Mouse (Mus musculus) kidney, embryonic 16.5 days (tissue): ENCODE data around the gene Arhgap31. TPM values are rescaled to one million over a fixed set of nuclear protein-coding genes. Genes with fewer than 3 reads are reported as not detected.

ENCODE experiments used
- ATAC-seq: fragments of 200-750 bp; cut with Nextera tagmentation; 2 replicates; pipeline ENCODE4 v1.8.0; 2017; ENCODE audit warnings: moderate TSS enrichment; ENCODE audit not compliant: low FRiP score, low TSS enrichment
- H3K27ac ChIP-seq: fragments of 300-500 bp; sonication (generic); 2 replicates; pipeline ENCODE4 v1.5.1; 2014; ENCODE audit warnings: low read length
- H3K27me3 ChIP-seq: fragments of 300-500 bp; sonication (generic); 2 replicates; pipeline ENCODE4 v1.6.1; 2014; ENCODE audit warnings: low read length, control low read depth, mixed read lengths; ENCODE audit not compliant: insufficient read depth
- H3K36me3 ChIP-seq: fragments of 300-500 bp; sonication (generic); 2 replicates; pipeline ENCODE4 v1.6.1; 2014; ENCODE audit warnings: low read length, control low read depth, mixed read lengths; ENCODE audit not compliant: insufficient read depth
- H3K4me1 ChIP-seq: fragments of 300-500 bp; sonication (generic); 2 replicates; pipeline ENCODE4 v1.6.1; 2014; ENCODE audit warnings: low read length, control low read depth, mixed read lengths; ENCODE audit not compliant: insufficient read depth
- H3K4me2 ChIP-seq: fragments of 300-500 bp; sonication (generic); replicated peaks from 2 replicates; pipeline ENCODE4 v1.6.1; 2014; ENCODE audit warnings: low read depth, low read length
- H3K4me3 ChIP-seq: fragments of 300-500 bp; sonication (generic); 2 replicates; pipeline ENCODE4 v1.5.1; 2014; ENCODE audit warnings: mild to moderate bottlenecking, low read length
- H3K9ac ChIP-seq: fragments of 300-500 bp; sonication (generic); replicated peaks from 2 replicates; pipeline ENCODE4 v1.6.1; 2014; ENCODE audit warnings: low read length
- H3K9me3 ChIP-seq: fragments of 300-500 bp; sonication (generic); 2 replicates; pipeline ENCODE4 v1.6.1; 2016; ENCODE audit warnings: low read length, control low read depth
- WGBS: fragments of 180-500 bp; shearing (Covaris S2); extraction: QIAGEN DNeasy Blood & Tissue Kit; methylation state at CpG from one replicate; pipeline ENCODE4 v1.1.7; 2014; 5-methylcytosine and 5-hydroxymethylcytosine counted together
- polyA plus RNA-seq: library from polyadenylated mRNA; unstranded; fragments of >200 nt; fragmentation: Nextera tagmentation; extraction: Ambion mirVana; gene quantifications from 2 replicates; pipeline ENCODE4 v1.2.1, GENCODE M21; 2015

Arhgap31 gene
- polyA plus RNA-seq, 1 experiment from 2014 or later, result 10.8 TPM

DNA sequence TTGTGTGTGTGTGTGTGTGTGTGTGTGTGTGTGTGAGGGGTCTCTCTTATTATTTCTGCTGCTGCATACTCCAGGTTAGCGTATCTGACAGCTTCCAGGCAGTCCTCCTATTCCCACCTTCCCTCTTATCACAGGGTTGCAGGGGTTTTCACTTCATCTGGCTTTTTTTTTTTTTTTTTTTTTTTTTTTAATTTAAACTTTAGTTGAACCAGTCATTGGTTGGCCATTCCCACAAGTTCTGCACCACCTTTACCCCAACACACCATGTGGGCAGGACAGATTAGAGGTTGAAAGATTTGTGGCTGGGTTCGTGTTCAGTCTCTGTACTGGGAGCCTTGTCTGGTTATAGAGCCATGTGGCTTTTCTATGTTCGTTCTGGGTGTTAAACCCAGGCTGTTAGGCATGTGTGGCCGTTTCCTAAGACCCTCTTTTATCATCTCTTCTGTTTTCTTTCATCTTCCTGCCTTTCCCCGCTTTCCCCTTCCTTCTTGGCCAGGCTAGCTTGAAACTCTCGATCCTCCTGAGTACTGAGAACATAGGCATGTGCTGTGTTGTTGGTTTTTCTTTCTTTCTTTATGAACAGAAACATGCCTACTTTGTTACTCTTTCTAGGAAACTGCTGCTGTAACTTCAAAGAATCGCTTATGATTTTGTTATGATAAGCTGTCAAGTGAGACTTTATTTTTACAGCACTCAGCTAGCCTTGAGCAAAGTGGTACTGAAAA, 42.5 kb upstream of the Arhgap31 start:
- Histone ChIP-seq H3K9ac (no peak overlapping the region), H3K9me3 (no peaks in the 10 kb centered on the region), H3K4me3 (no peak overlapping the region), H3K27me3 (no peaks in the 10 kb centered on the region), H3K27ac (peak overlapping the region; percentile 75), H3K36me3 (peaks cover 18% of the 10 kb centered on the region), H3K4me1 (peaks cover 22% of the 10 kb centered on the region), H3K4me2 (no peak overlapping the region)
- WGBS, result 35% methylated on average over 7 of the region's 7 CpGs
- ATAC-seq, result no peak

DNA sequence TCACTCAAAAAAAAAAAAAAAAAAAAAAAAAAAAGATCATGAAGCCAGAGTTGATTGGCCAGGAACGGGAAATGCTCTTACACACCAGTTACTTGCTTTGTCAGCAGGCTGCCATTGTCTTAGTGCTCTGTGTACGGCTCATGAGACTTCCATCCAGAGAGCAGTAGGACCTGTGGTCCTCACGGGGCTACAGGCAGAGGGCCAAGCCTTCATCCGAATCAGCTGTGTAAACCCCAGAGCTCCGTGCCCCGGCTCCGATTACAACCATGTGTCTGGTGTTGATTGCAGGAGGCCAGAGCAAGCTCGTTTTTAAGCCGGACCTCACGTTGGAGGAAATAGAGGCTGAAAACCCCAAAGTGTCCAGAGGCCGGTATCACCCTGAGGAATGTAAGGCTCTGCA, 40.6 kb upstream of the Arhgap31 start:
- no peak overlapping the region for H3K4me3 ChIP-seq
- no peak overlapping the region for H3K27ac ChIP-seq
- no peaks in the 10 kb centered on the region for H3K27me3 ChIP-seq
- peaks cover 13% of the 10 kb centered on the region for H3K36me3 ChIP-seq
- peaks cover 22% of the 10 kb centered on the region for H3K4me1 ChIP-seq
- no peak overlapping the region for H3K4me2 ChIP-seq
- 18% methylated on average over 11 of the region's 11 CpGs for WGBS
- ATAC-seq, result no peak
- no peak overlapping the region for H3K9ac ChIP-seq
- no peaks in the 10 kb centered on the region for H3K9me3 ChIP-seq

DNA sequence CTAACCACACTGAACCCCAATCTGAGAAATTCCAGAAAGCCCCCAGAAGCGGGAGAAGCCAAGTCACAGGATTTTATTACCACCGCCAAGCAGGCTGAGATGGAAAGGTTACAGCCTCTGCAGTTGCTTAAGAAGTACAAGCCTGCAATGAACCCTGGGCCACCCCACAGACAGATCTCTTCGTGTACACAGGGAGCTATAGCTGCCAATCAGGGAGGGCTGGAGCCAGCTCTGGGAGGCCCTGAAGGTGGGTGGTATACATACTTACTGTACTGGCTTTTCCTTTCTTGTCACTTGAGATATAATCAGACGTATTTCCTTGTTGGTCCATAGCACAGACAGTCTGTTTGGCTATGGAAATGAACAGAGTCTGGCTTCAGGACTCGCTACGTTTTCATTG, 37.7 kb upstream of the Arhgap31 start:
- 0 out of 2 replicates have a peak, but pooled peaks cover 6% of the 10 kb centered on the region for H3K36me3 ChIP-seq
- H3K27me3 ChIP-seq, result no peaks in the 10 kb centered on the region
- H3K27ac ChIP-seq, result no peak overlapping the region
- no peak overlapping the region for H3K4me3 ChIP-seq
- no peak overlapping the region for H3K9ac ChIP-seq
- no peak overlapping the region for H3K4me2 ChIP-seq
- H3K9me3 ChIP-seq, result no peaks in the 10 kb centered on the region
- peaks cover 12% of the 10 kb centered on the region; the same call in 1 of the 2 replicates for H3K4me1 ChIP-seq
- WGBS, result 57% methylated on average over 6 of the region's 6 CpGs
- 0 out of 2 replicates have a peak, but pooled peaks have one; percentile 42 for ATAC-seq

DNA sequence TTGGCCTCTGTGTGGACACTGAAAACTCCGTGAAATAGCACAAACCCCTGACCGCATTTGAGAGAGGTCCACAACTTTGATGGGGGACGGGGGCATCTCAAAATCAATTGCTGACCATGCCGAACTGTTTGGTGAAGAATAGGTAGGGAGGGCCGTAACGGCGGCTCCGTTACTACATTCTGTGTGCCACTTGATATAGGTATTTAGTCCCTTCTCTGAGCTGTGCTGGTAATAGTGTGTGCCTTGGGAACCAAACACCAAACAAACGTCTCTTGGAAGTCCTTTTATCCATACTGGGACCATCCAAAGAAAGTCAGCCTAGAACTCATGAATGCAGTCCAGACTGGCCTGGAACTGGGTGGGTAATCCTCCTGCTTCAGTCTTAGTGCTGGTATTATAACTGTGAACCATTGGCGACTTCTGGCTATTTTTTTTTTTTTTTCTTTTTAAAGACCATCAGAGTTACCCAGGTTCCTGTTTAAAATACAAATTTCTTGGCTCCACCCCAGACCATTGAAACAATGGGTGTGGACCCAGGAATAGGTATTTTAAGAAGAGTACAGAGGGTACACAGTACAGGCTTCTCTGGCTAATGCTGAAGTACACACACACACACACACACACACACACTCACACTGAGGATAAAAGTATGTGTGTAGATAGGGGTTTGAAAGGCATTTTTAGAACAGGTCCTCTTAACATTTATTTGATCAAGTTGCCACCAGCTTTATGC, 31.0 kb upstream of the Arhgap31 start:
- Histone ChIP-seq H3K27me3 (no peaks in the 10 kb centered on the region), H3K9ac (no peak overlapping the region), H3K9me3 (no peaks in the 10 kb centered on the region), H3K4me1 (peaks cover 7% of the 10 kb centered on the region; the same call in 1 of the 2 replicates), H3K27ac (no peak overlapping the region), H3K36me3 (0 out of 2 replicates have a peak, but pooled peaks cover 2% of the 10 kb centered on the region), H3K4me2 (no peak overlapping the region), H3K4me3 (no peak overlapping the region)
- no peak for ATAC-seq
- WGBS, result 89% methylated on average over 10 of the region's 10 CpGs

DNA sequence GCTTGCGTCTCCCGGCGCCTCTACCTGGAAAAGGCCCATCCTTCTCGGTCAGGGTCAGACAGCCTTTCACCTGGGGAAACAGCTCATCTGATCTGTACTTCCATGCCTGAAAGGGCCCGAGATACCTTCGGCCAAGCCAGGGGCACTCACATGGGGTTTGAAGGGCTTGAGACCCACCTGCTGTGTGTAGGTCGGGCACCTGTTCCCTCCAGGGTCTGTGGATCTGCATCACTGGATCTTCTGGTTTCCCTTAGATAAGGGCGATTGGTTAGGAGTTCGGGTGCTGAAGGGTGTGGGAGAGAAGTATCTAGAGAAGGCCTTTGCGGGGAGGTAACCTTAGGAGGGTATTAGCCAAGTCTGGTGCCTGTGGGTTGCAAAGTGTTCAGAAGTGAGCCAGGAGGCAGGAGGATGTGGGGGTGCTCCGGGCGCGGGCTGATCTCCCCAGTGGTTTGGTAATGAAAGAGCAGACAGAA, 29.6 kb upstream of the Arhgap31 start:
- under 1% methylated on average over 13 of the region's 13 CpGs for WGBS
- Histone ChIP-seq H3K27me3 (no peaks in the 10 kb centered on the region), H3K9me3 (no peaks in the 10 kb centered on the region), H3K4me1 (peaks cover 7% of the 10 kb centered on the region; the same call in 1 of the 2 replicates), H3K4me3 (peak overlapping the region; percentile 72), H3K36me3 (0 out of 2 replicates have a peak, but pooled peaks cover 2% of the 10 kb centered on the region), H3K4me2 (peak overlapping the region; percentile 68), H3K27ac (peak overlapping the region; percentile 81), H3K9ac (peak overlapping the region; percentile 87)
- peak; percentile 74 for ATAC-seq

DNA sequence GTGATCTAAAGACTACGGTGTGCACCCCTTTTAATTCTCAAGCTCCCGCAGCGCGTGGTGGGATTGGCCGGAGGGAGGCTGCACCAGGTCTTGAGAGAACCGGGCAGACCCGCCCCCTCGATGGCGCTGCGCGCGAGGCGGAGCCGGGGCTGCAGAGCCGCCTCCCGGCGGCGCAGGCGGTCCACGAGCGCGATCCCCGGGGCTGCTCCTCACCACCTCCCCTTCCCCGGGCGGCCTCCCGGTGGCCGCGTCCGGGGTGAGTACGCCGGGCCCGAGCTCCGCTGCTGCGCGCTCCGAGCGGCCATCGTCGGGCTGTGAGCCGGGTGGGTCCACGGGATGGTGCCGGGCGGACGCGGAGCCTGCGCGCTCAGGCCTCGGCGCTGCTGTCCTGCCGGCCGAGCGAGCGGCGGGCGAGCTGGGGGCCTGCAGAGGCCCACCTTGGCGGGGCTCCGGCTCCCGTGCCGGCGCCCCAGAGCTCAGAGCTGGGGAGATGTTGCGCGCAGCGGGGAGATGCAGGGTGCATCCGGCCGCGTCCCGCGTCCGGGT, 29.1 kb upstream of the Arhgap31 start, which contains the start of gene B4galt4:
Gene B4galt4, plus strand, starts transcription at position 152 of the 546 bp plus-strand sequence.
- peak within 1 kb of the TSS; percentile 87 for H3K9ac ChIP-seq
- WGBS, result under 1% methylated on average over 65 of the region's 69 CpGs
- H3K36me3 ChIP-seq, result 0 out of 2 replicates have a peak, but pooled peaks cover 2% of the 10 kb centered on the region
- H3K9me3 ChIP-seq, result no peaks in the 10 kb centered on the region
- H3K4me2 ChIP-seq, result peak within 1 kb of the TSS; percentile 68
- peaks cover 7% of the 10 kb centered on the region; the same call in 1 of the 2 replicates for H3K4me1 ChIP-seq
- H3K4me3 ChIP-seq, result peak within 1 kb of the TSS; percentile 72
- peak; percentile 98 for ATAC-seq
- H3K27ac ChIP-seq, result peak within 1 kb of the TSS; percentile 81
- H3K27me3 ChIP-seq, result no peaks in the 10 kb centered on the region

DNA sequence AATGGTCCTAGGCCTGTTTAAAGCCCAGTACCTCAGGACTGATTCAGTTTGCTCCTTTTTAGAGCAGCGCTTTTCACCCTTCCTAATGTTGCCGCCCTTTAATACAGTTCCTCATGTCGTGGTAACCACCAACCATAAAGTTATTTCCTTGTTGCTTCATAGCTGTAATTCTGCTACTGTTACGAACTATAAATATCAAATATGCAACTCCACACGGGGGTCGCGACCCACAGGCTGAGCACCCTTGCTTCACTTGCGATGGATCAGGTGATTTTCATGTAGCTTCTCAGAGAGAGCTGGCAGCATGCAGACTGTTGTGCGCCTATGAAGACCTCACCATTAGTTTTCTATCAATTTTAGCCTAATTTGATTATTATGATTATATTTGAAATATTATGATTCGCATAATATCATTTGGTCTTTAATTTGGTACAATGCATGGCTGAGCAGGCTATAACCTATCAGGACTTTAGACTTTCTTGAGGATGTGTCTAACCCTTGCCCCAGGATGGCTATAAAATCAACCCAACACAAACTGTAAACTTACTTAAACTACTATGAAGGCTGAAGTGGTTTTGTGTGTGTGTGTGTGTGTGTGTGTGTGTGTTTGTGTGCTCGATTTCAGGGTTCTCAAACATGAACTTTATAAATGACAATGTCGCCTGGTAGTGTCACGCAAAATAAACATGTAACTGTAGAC, 28.3 kb upstream of the Arhgap31 start:
- WGBS, result 77% methylated on average over 13 of the region's 13 CpGs
- H3K4me2 ChIP-seq, result peak overlapping the region; percentile 68
- no peaks in the 10 kb centered on the region for H3K9me3 ChIP-seq
- H3K4me1 ChIP-seq, result peaks cover 7% of the 10 kb centered on the region; the same call in 1 of the 2 replicates
- H3K4me3 ChIP-seq, result peak overlapping the region; percentile 72
- H3K9ac ChIP-seq, result peak overlapping the region; percentile 87
- 0 out of 2 replicates have a peak, but pooled peaks cover 2% of the 10 kb centered on the region for H3K36me3 ChIP-seq
- no peak for ATAC-seq
- no peaks in the 10 kb centered on the region for H3K27me3 ChIP-seq
- no peak overlapping the region for H3K27ac ChIP-seq

DNA sequence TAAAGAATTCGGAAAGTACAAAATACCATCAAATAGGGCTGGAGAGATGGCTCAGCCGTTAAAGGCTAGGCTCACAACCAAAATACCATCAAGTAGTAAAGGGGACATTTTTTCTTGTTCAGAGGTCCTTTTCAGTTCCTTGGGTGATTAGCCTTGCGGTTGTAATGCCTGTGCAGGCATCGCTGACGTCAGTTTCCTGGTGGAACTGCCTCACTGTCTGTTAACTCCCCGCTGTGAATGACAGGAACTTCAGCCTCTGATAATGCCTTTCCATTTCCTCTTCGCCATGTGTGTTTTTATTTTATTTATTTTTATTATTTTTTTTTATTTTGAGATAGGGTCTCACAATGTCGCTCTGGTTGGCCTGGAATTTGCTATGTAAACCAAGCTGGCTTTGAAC, 17.8 kb upstream of the Arhgap31 start:
- WGBS, result 46% methylated on average over 8 of the region's 8 CpGs

More for the DNA sequence above, 17.8 kb upstream of the Arhgap31 start:
- Histone ChIP-seq H3K9ac (no peak overlapping the region), H3K4me3 (no peak overlapping the region), H3K27me3 (no peaks in the 10 kb centered on the region), H3K27ac (no peak overlapping the region), H3K36me3 (no peaks in the 10 kb centered on the region), H3K4me2 (0 out of 2 replicates have a peak overlapping the region, but pooled peaks have one; percentile 5), H3K9me3 (no peaks in the 10 kb centered on the region), H3K4me1 (peaks cover 10% of the 10 kb centered on the region; the same call in 1 of the 2 replicates)
- ATAC-seq, result no peak
